Mouse (Mus musculus) MEL (cell line): ENCODE results near the gene Drd2. TPM values are rescaled to one million over a fixed set of nuclear protein-coding genes. Genes with fewer than 3 reads are reported as not detected.

Experiments
- DNase-seq: peaks from one replicate; pipeline ENCODE4 v3.0.0; 2011; ENCODE audit warnings: low read depth, low spot score
- H3K27ac ChIP-seq: 2 replicates; pipeline ENCODE4 v1.5.1; 2012; ENCODE audit warnings: low read depth, mild to moderate bottlenecking, control low read depth, low read length, moderate library complexity; ENCODE audit not compliant: control insufficient read depth
- H3K27me3 ChIP-seq, 2 experiments: fragments of 150-350 bp in 1 of 2; sonication (generic) in 1 of 2; 2 replicates each; pipeline ENCODE4 v1.6.1; 2012; ENCODE audit warnings: low read length in 2 of 2, mild to moderate bottlenecking in 2 of 2, improper control_type of control experiment in 1 of 2, moderate library complexity in 1 of 2; ENCODE audit not compliant: insufficient read depth in 2 of 2, control insufficient read depth in 1 of 2
- H3K36me3 ChIP-seq, 2 experiments: 2 replicates each; pipeline ENCODE4 v1.6.1; 2012 to 2014; ENCODE audit warnings: low read length in 2 of 2, improper control_type of control experiment in 1 of 2, inconsistent platforms in 1 of 2, mild to moderate bottlenecking in 1 of 2; ENCODE audit not compliant: insufficient read depth in 2 of 2, control insufficient read depth in 1 of 2
- H3K4me1 ChIP-seq, 2 experiments: fragments of 150-350 bp in 1 of 2; sonication (generic) in 1 of 2; 2 replicates each; pipeline ENCODE4 v1.6.1; 2012; ENCODE audit warnings: low read length in 2 of 2, improper control_type of control experiment in 1 of 2, mild to moderate bottlenecking in 1 of 2; ENCODE audit not compliant: insufficient read depth in 2 of 2, control insufficient read depth in 1 of 2
- H3K4me3 ChIP-seq, 2 experiments: fragments of 150-350 bp in 1 of 2; sonication (generic) in 1 of 2; 2 replicates each; pipeline ENCODE4 v1.5.1; 2012; ENCODE audit warnings: low read depth in 2 of 2, low read length in 2 of 2, mild to moderate bottlenecking in 2 of 2, moderate library complexity in 2 of 2, control low read depth in 1 of 2, improper control_type of control experiment in 1 of 2; ENCODE audit not compliant: control insufficient read depth in 1 of 2, insufficient read depth in 1 of 2
- H3K79me2 ChIP-seq: 2 replicates; pipeline ENCODE4 v1.6.1; 2012; ENCODE audit warnings: mild to moderate bottlenecking, low read length, moderate library complexity; ENCODE audit not compliant: control insufficient read depth, poor library complexity, insufficient read depth
- H3K9ac ChIP-seq: 2 replicates; pipeline ENCODE4 v1.6.1; 2012; ENCODE audit warnings: low read depth, mild to moderate bottlenecking, control low read depth, low read length, moderate library complexity; ENCODE audit not compliant: control insufficient read depth, poor library complexity, severe bottlenecking
- H3K9me3 ChIP-seq: fragments of 150-350 bp; sonication (generic); replicated peaks from 2 replicates; pipeline ENCODE4 v1.6.1; 2012; ENCODE audit warnings: mild to moderate bottlenecking, low read length, improper control_type of control experiment, moderate library complexity; ENCODE audit not compliant: insufficient read depth
- BHLHE40 ChIP-seq: IDR thresholded peaks from 2 replicates; pipeline ENCODE4 v1.6.1; 2012; ENCODE audit warnings: low read depth, mild to moderate bottlenecking, inconsistent platforms, low read length, improper control_type of control experiment, borderline replicate concordance
- EP300 ChIP-seq, 2 experiments: IDR thresholded peaks; 2 replicates each; pipeline ENCODE4 v1.6.1; 2011; ENCODE audit warnings: improper control_type of control experiment in 2 of 2, low read length in 2 of 2, low read depth in 1 of 2, mild to moderate bottlenecking in 1 of 2
- ETS1 ChIP-seq: IDR thresholded peaks from 2 replicates; pipeline ENCODE4 v1.6.1; 2012; ENCODE audit warnings: low read depth, mild to moderate bottlenecking, inconsistent platforms, low read length, improper control_type of control experiment, moderate library complexity
- JUND ChIP-seq: IDR thresholded peaks from 2 replicates; pipeline ENCODE4 v1.6.1; 2011; ENCODE audit warnings: low read depth, mild to moderate bottlenecking, improper control_type of control experiment, low read length
- KAT2A ChIP-seq: conservative IDR thresholded peaks from 2 replicates; pipeline ENCODE4 v1.6.1; 2012; ENCODE audit warnings: low read depth, low read length, improper control_type of control experiment, inconsistent platforms
- MAFK ChIP-seq: IDR thresholded peaks from 2 replicates; pipeline ENCODE4 v1.6.1; 2011; ENCODE audit warnings: low read depth, mild to moderate bottlenecking, low read length, improper control_type of control experiment, borderline replicate concordance
- MAX ChIP-seq: IDR thresholded peaks from 2 replicates; pipeline ENCODE4 v1.6.1; 2011; ENCODE audit warnings: low read length, improper control_type of control experiment
- MEF2A ChIP-seq: IDR thresholded peaks from 2 replicates; pipeline ENCODE4 v1.6.1; 2014; ENCODE audit warnings: low read depth, mild to moderate bottlenecking, inconsistent platforms, low read length, improper control_type of control experiment; ENCODE audit not compliant: poor library complexity, insufficient replicate concordance, severe bottlenecking; ENCODE audit errors: extremely low read depth
- MYB ChIP-seq: IDR thresholded peaks from 2 replicates; pipeline ENCODE4 v1.6.1; 2011; ENCODE audit warnings: mild to moderate bottlenecking, low read depth, low read length, improper control_type of control experiment
- NELFE ChIP-seq: IDR thresholded peaks from 2 replicates; pipeline ENCODE4 v1.6.1; 2011; ENCODE audit warnings: low read depth, low read length, improper control_type of control experiment
- NRF1 ChIP-seq: IDR thresholded peaks from 2 replicates; pipeline ENCODE4 v1.6.1; 2014; ENCODE audit warnings: low read depth, mild to moderate bottlenecking, inconsistent platforms, low read length, improper control_type of control experiment, moderate library complexity; ENCODE audit not compliant: poor library complexity, insufficient read depth, severe bottlenecking
- POLR2A ChIP-seq, 2 experiments: IDR thresholded peaks; 2 replicates each; pipeline ENCODE4 v1.6.1; 2011 to 2012; ENCODE audit warnings: low read length in 2 of 2, mild to moderate bottlenecking in 2 of 2, control low read depth in 1 of 2, improper control_type of control experiment in 1 of 2, low read depth in 1 of 2, moderate library complexity in 1 of 2; ENCODE audit not compliant: control insufficient read depth in 1 of 2, insufficient read depth in 1 of 2, poor library complexity in 1 of 2
- POLR2AphosphoS2 ChIP-seq: IDR thresholded peaks from 2 replicates; pipeline ENCODE4 v1.6.1; 2011; ENCODE audit warnings: low read length, improper control_type of control experiment
- RAD21 ChIP-seq: IDR thresholded peaks from 2 replicates; pipeline ENCODE4 v1.6.1; 2011; ENCODE audit warnings: mild to moderate bottlenecking, low read depth, low read length, improper control_type of control experiment
- TAL1 ChIP-seq: IDR thresholded peaks from 2 replicates; pipeline ENCODE4 v1.6.1; 2012; ENCODE audit warnings: mild to moderate bottlenecking, inconsistent platforms, low read length, moderate library complexity, mixed read lengths
- TBP ChIP-seq: IDR thresholded peaks from 2 replicates; pipeline ENCODE4 v1.8.0; 2011; ENCODE audit warnings: low read depth, low read length, improper control_type of control experiment
- UBTF ChIP-seq: IDR thresholded peaks from 2 replicates; pipeline ENCODE4 v1.6.1; 2012; ENCODE audit warnings: low read depth, mild to moderate bottlenecking, inconsistent platforms, low read length, improper control_type of control experiment, moderate library complexity, borderline replicate concordance; ENCODE audit not compliant: insufficient read depth
- ZKSCAN1 ChIP-seq: IDR thresholded peaks from 2 replicates; pipeline ENCODE4 v1.6.1; 2012; ENCODE audit warnings: low read depth, mild to moderate bottlenecking, inconsistent platforms, low read length, improper control_type of control experiment, moderate library complexity
- polyA plus RNA-seq, 2 experiments: library from polyadenylated mRNA; stranded (reverse) in 1 of 2; unstranded in 1 of 2; fragments of >175 nt in 1 of 2; fragments of >200 nt in 1 of 2; gene quantifications; 2 replicates each; pipeline versions ENCODE4 v1.2.1 to v1.2.4; 2012; ENCODE audit warnings: low replicate concordance in 2 of 2, low read depth in 1 of 2; ENCODE audit not compliant: insufficient read length in 2 of 2, insufficient read depth in 1 of 2, missing spikeins in 1 of 2
- total RNA-seq: library from RNA; depleted of rRNA; stranded (reverse); fragments of 300-350 nt; gene quantifications from 2 replicates; pipeline ENCODE4 v1.2.3, GENCODE M21; 2012

Drd2 gene
- total and polyA plus RNA-seq, 3 experiments = not detected

GRCm38 (mm10) chr9:49386119-49386518 is 45.7 kb downstream of the Drd2 start:
- Histone ChIP-seq H3K27ac (no peak overlapping the region), H3K9me3 (no peaks in the 10 kb centered on the region), H3K9ac (no peak overlapping the region), H3K79me2 (no peaks in the 10 kb centered on the region), H3K4me3 (no peak overlapping the region), H3K27me3 (no peaks in the 10 kb centered on the region), H3K4me1 (no peaks in the 10 kb centered on the region), H3K36me3 (no peaks in the 10 kb centered on the region)
- no peak for DNase-seq
- TF ChIP-seq UBTF (no peak), MEF2A (no peak), KAT2A (no peak), NELFE (no peak), NRF1 (no peak), POLR2AphosphoS2 (no peak), MYB (no peak), ZKSCAN1 (no peak), TAL1 (no peak)

GRCm38 (mm10) chr9:49392242-49392641 is 51.8 kb downstream of the Drd2 start:
- no peak overlapping the region for H3K9ac ChIP-seq
- TF ChIP-seq TAL1 (no peak), MAX (no peak), POLR2A (IDR thresholded peaks at IDR 0.05; ENCODE audit: control insufficient read depth in 1 of 2, insufficient read depth in 1 of 2, low read depth in 1 of 2, low read length in 2 of 2, poor library complexity in 1 of 2) (no peak), RAD21 (no peak), JUND (no peak), BHLHE40 (no peak), ETS1 (no peak), TBP (no peak), EP300 (IDR thresholded peaks at IDR 0.05; ENCODE audit: low read depth in 1 of 2, low read length in 2 of 2) (no peak), KAT2A (no peak), MAFK (no peak)
- H3K27me3 ChIP-seq = no peaks in the 10 kb centered on the region
- H3K4me1 ChIP-seq = no peaks in the 10 kb centered on the region
- no peak overlapping the region for H3K27ac ChIP-seq
- no peaks in the 10 kb centered on the region for H3K9me3 ChIP-seq
- no peaks in the 10 kb centered on the region for H3K36me3 ChIP-seq
- no peaks in the 10 kb centered on the region for H3K79me2 ChIP-seq
- no peak for DNase-seq
- no peak overlapping the region for H3K4me3 ChIP-seq
